Mouse (Mus musculus) embryonic facial prominence, embryonic 13.5 days (tissue): ENCODE measurements at regions not wholly inside any gene's neighbourhood (a gene's known extent, or its start where the extent isn't known, plus 50 kb on each side); places are given as distances from the start of the nearest gene placed in this dataset.
A peak's percentile ranks its signal among the peaks of the same experiment; 100 is the strongest.

Experiments used
- ATAC-seq: fragments of 200-750 bp; cut with Nextera tagmentation; 2 replicates; pipeline ENCODE4 v1.8.0; 2017; ENCODE audit warnings: low read depth; ENCODE audit not compliant: insufficient number of reproducible peaks, insufficient read depth, low FRiP score, low TSS enrichment
- H3K27ac ChIP-seq: fragments of 300-500 bp; sonication (generic); 2 replicates; pipeline ENCODE4 v1.5.1; 2015; ENCODE audit warnings: moderate library complexity, mild to moderate bottlenecking, inconsistent platforms
- H3K27me3 ChIP-seq: fragments of 300-500 bp; sonication (generic); 2 replicates; pipeline ENCODE4 v1.6.1; 2015; ENCODE audit warnings: mild to moderate bottlenecking, inconsistent platforms
- H3K36me3 ChIP-seq: fragments of 300-500 bp; sonication (generic); 2 replicates; pipeline ENCODE4 v1.6.1; 2015; ENCODE audit warnings: mild to moderate bottlenecking, inconsistent platforms
- H3K4me1 ChIP-seq: fragments of 300-500 bp; sonication (generic); 2 replicates; pipeline ENCODE4 v1.6.1; 2015; ENCODE audit warnings: inconsistent platforms
- H3K4me2 ChIP-seq: fragments of 300-500 bp; sonication (generic); 2 replicates; pipeline ENCODE4 v1.6.1; 2015; ENCODE audit warnings: moderate library complexity, mild to moderate bottlenecking, inconsistent platforms
- H3K4me3 ChIP-seq: fragments of 300-500 bp; sonication (generic); 2 replicates; pipeline ENCODE4 v1.5.1; 2015; ENCODE audit warnings: mild to moderate bottlenecking, inconsistent platforms
- H3K9ac ChIP-seq: fragments of 300-500 bp; sonication (generic); 2 replicates; pipeline ENCODE4 v1.6.1; 2015; ENCODE audit warnings: mild to moderate bottlenecking, inconsistent platforms
- H3K9me3 ChIP-seq: fragments of 300-500 bp; sonication (generic); 2 replicates; pipeline ENCODE4 v1.6.1; 2016; ENCODE audit warnings: inconsistent platforms
- WGBS: fragments of 180-500 bp; shearing (Covaris S2); methylation state at CpG from one replicate; pipeline ENCODE4 v1.1.7; 2015; ENCODE audit warnings: mixed read lengths; 5-methylcytosine and 5-hydroxymethylcytosine counted together

DNA sequence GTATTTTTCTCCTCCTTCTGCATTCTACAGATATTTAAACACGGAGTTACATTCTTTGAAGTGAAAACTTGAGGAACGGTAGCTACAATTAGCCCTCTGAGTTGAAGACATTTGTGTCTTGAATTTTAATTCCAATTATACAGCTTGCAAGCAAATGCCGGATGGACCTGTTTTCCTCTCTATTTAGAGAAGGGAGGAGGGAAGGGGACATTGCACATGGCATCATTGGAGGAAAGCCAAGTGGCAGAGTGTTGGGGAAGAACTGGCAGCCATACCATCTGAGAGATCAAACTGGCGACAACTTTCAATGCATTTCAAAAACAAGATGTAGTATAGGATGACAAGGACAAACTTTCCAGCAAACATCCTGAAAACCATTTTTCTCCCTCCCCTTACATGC is 493.4 kb downstream of the Cenpc1 start:
- no peak overlapping the region for H3K9ac ChIP-seq
- no peaks in the 10 kb centered on the region for H3K27me3 ChIP-seq
- no peak overlapping the region for H3K4me2 ChIP-seq
- H3K4me1 ChIP-seq: no peaks in the 10 kb centered on the region
- no peak overlapping the region for H3K4me3 ChIP-seq
- 60% methylated on average over 4 of the region's 4 CpGs for WGBS
- no peaks in the 10 kb centered on the region for H3K9me3 ChIP-seq
- no peak for ATAC-seq
- no peak overlapping the region for H3K27ac ChIP-seq
- no peaks in the 10 kb centered on the region for H3K36me3 ChIP-seq

DNA sequence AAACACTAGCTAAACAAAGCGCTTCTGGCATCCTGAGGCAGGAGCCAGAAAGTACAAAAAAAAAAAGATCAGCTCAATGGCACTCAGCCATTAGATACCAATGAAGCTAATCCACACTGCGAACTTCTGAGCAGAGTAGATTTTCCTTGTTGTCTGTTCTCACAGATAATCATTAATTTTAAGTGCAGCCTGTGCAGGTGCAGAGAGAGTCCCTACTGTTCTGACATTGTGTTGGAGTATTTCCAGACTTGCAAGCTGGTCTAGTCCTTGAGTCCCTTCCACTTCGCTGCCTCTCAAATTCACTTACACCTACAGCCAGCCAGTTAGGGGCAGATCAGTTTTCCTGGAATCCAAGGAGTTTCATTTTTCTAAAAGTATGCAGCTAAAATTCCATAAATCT is 494.0 kb downstream of the Cenpc1 start:
- no peak overlapping the region for H3K4me3 ChIP-seq
- WGBS: 70% methylated on average over 3 of the region's 3 CpGs
- H3K9me3 ChIP-seq: no peaks in the 10 kb centered on the region
- no peak overlapping the region for H3K27ac ChIP-seq
- ATAC-seq: no peak
- H3K27me3 ChIP-seq: no peaks in the 10 kb centered on the region
- H3K36me3 ChIP-seq: no peaks in the 10 kb centered on the region
- no peak overlapping the region for H3K9ac ChIP-seq
- H3K4me1 ChIP-seq: no peaks in the 10 kb centered on the region
- H3K4me2 ChIP-seq: no peak overlapping the region

DNA sequence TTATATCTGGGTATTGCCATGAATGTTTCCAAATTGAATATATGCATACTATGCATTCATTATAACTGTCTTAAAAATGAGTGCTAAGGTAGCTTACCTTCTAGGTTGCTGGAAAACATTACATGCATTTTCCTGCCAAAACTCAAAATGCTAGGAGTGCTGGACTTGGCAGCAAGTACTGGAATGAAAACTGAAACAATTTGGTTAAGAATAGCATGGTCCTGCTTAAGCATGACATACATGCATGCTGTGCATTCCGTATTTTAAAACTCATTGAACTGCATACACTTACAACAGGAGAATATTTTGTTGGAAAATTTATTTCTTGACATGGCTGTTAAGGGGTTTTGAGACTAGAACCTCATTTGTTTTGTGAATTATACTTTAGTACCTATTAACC is 529.1 kb downstream of the Cenpc1 start:
- no peak overlapping the region for H3K27ac ChIP-seq
- no peaks in the 10 kb centered on the region for H3K4me1 ChIP-seq
- 44% methylated on average over 1 of the region's 1 CpGs for WGBS
- no peak overlapping the region for H3K4me3 ChIP-seq
- no peaks in the 10 kb centered on the region for H3K36me3 ChIP-seq
- H3K9ac ChIP-seq: no peak overlapping the region
- H3K4me2 ChIP-seq: no peak overlapping the region
- no peaks in the 10 kb centered on the region for H3K27me3 ChIP-seq
- no peaks in the 10 kb centered on the region for H3K9me3 ChIP-seq
- peak; percentile 56; the same call in 1 of the 2 replicates for ATAC-seq

DNA sequence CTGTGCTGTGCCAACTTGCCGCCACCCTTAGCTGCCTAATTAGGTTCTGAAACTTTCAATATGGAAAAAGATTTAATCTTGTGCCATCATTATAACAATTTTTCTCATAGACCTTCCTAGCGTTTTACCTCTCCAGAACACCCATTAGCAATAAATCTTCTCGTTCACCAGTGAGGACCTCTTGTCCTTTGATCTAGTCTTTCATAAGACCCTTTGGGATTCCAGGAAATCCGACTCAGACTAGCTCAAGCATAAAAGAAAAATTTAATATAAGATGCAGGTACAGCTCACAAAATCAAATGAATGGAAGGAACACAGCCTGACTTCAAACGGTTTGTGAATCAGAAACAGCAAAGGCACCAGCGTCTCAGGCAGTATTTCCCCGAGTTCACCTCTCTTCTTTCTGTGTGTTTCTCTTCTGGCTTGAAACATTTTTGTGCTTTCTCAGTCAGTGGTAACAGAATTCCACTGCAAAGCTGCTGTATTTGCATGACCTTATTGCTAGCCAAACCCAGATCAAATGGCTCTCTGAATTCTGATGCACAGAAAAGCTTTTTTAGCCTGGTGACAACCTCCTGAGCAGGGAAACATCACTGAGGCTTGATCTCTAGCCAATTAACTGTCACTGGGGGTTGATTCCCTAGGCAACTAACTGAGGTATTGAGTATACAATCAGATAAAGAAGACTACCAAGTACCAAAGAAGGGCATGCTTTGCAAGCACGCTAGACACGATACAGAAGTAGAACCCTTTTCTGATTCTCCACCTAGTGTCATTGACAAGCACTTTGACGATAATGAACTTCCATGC is 539.8 kb downstream of the Cenpc1 start:
- 72% methylated on average over 10 of the region's 10 CpGs for WGBS
- Histone ChIP-seq H3K27me3 (no peaks in the 10 kb centered on the region), H3K4me3 (no peak overlapping the region), H3K27ac (no peak overlapping the region), H3K9ac (no peak overlapping the region), H3K4me2 (no peak overlapping the region), H3K36me3 (no peaks in the 10 kb centered on the region), H3K4me1 (no peaks in the 10 kb centered on the region), H3K9me3 (no peaks in the 10 kb centered on the region)
- ATAC-seq: no peak

DNA sequence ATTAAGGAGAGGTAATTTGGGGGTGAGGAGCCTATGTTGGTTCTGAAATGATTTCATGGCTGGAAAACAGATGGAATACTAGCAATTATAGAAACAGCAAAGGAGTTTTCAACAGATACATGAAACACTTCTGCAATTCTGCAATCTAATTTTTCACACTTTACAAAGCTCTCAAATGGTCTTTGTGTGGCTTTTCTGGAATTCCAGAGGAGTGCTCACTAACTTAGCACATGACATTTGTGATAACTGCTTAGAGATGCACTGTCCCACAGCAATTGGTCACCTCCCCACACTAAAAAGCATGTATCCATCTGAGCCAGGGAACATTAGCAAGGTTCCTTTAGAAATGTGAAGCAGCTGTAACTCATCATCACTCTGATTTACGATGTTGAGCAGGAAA is 560.1 kb downstream of the Cenpc1 start:
- no peak overlapping the region for H3K27ac ChIP-seq
- ATAC-seq: no peak
- H3K27me3 ChIP-seq: no peaks in the 10 kb centered on the region
- no peak overlapping the region for H3K4me3 ChIP-seq
- H3K4me1 ChIP-seq: no peaks in the 10 kb centered on the region
- no peak overlapping the region for H3K4me2 ChIP-seq
- 63% methylated on average over 1 of the region's 1 CpGs for WGBS
- H3K9me3 ChIP-seq: no peaks in the 10 kb centered on the region
- no peak overlapping the region for H3K9ac ChIP-seq
- H3K36me3 ChIP-seq: no peaks in the 10 kb centered on the region

DNA sequence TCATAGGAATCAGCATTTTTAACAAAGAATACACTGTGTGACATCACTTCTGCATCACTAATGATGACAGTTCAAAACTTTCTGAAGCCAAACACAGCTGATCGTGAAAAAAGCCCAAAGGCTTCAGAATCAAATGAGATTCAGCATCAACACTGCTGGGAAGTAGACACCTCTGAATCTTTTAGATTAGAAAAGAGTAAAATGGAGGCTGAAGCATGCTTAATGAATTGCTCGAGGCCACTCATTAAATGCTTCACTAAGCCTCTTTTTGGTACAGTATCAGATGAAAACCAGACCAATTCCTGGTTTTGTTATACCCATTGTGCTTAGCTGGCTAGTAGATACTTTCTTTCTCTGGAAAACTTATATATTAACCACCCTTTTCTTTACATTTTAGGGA is 568.1 kb downstream of the Cenpc1 start:
- Histone ChIP-seq H3K9ac (no peak overlapping the region), H3K36me3 (no peaks in the 10 kb centered on the region), H3K27ac (no peak overlapping the region), H3K9me3 (no peaks in the 10 kb centered on the region), H3K4me3 (no peak overlapping the region), H3K4me2 (no peak overlapping the region), H3K4me1 (no peaks in the 10 kb centered on the region), H3K27me3 (no peaks in the 10 kb centered on the region)
- ATAC-seq: no peak
- WGBS: 55% methylated on average over 2 of the region's 2 CpGs

DNA sequence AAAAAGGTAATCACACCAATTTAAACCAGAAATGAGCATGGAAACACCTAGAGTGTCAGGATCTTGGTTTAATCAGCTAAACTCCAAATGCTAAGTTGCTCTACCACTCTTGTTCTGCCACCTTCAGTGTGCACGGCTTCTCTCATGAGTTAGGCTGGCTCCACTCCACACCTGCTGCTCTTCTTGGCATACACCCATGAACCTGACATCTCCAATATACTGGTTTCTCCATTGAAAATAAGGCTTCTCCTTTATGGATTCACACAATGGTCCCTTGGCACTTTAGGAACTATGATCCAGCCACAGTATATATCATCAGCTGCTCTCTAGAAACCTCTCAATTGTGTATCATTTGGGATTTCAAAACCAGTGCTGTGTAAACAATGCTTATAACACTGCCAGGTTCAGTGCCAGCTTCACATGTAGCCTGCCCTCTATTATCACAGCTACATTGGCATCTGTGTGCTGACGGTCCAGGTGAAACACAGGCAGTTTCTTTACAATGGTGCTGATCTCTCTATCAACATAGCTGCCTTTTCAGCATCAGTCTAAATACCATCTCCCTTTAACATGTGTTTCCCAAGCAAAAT is 579.6 kb downstream of the Cenpc1 start:
- no peak overlapping the region for H3K9ac ChIP-seq
- H3K4me1 ChIP-seq: no peaks in the 10 kb centered on the region
- no peak overlapping the region for H3K27ac ChIP-seq
- H3K36me3 ChIP-seq: no peaks in the 10 kb centered on the region
- no peak for ATAC-seq
- no peaks in the 10 kb centered on the region for H3K27me3 ChIP-seq
- no peak overlapping the region for H3K4me2 ChIP-seq
- H3K9me3 ChIP-seq: no peaks in the 10 kb centered on the region
- H3K4me3 ChIP-seq: no peak overlapping the region
- WGBS: 84% methylated on average over 2 of the region's 2 CpGs

DNA sequence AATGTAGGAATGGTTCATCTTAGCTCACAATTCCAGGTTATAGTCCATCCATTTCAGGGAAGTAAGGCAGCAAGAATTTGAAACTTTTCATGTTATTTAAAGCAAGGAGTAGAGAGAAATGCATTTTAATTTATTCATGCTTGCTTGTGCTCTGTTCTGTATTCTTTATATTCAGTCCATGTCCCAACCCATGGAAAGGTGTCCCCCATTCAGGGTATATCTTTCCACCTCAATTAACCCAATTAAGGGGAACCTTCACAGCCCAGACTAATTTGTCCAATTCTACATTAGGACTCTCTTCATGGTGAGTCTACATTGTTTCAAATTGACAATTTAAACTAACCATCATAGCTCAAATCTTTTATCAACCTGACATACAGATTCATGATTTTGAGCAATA is 580.2 kb downstream of the Cenpc1 start:
- no peaks in the 10 kb centered on the region for H3K36me3 ChIP-seq
- H3K27ac ChIP-seq: no peak overlapping the region
- no peaks in the 10 kb centered on the region for H3K9me3 ChIP-seq
- H3K4me2 ChIP-seq: no peak overlapping the region
- no peaks in the 10 kb centered on the region for H3K27me3 ChIP-seq
- no peaks in the 10 kb centered on the region for H3K4me1 ChIP-seq
- ATAC-seq: no peak
- no peak overlapping the region for H3K4me3 ChIP-seq
- H3K9ac ChIP-seq: no peak overlapping the region

DNA sequence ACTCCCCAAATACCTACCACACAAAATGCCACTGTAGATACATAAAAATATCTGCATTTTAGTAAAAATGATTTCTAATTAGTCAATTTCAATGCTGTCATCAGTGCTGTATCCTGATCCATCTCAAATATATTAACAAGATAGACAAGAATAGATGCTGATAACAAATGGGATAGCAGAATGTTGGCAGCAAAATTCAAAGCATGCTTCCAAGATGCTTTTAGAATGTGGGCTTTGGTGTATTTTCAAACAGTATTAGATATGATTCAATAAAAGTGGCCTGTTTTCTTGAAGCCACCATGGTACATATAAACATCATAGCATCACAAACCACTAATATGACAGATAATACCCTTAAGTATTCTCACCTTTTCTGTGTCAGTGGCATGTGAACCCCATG is 597.6 kb downstream of the Cenpc1 start:
- no peaks in the 10 kb centered on the region for H3K9me3 ChIP-seq
- no peak for ATAC-seq
- H3K27me3 ChIP-seq: no peaks in the 10 kb centered on the region
- no peaks in the 10 kb centered on the region for H3K4me1 ChIP-seq
- H3K36me3 ChIP-seq: no peaks in the 10 kb centered on the region
- H3K27ac ChIP-seq: no peak overlapping the region
- no peak overlapping the region for H3K4me3 ChIP-seq
- no peak overlapping the region for H3K9ac ChIP-seq
- H3K4me2 ChIP-seq: no peak overlapping the region

DNA sequence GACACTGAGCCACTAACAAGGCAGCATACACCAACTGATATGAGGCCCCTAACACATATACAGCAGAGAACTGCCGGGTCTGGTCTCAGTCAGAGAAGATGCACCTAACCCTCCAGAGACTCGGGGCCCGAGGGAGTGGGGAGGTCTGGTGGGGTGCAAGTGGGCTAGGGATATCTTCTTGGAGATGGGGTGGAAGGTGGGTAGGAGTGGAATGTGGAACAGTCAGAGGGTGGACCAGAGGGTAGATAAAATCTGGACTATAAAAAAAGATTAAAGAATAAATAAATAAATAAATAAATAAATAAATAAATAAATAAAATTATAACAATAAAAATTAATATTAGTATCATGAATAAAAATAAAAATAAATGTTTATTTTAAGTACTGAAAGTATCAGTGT is 598.2 kb downstream of the Cenpc1 start:
- H3K27me3 ChIP-seq: no peaks in the 10 kb centered on the region
- no peaks in the 10 kb centered on the region for H3K36me3 ChIP-seq
- no peak for ATAC-seq
- H3K4me2 ChIP-seq: no peak overlapping the region
- WGBS: 89% methylated on average over 3 of the region's 3 CpGs
- no peak overlapping the region for H3K9ac ChIP-seq
- no peak overlapping the region for H3K4me3 ChIP-seq
- no peaks in the 10 kb centered on the region for H3K9me3 ChIP-seq
- H3K27ac ChIP-seq: no peak overlapping the region
- H3K4me1 ChIP-seq: no peaks in the 10 kb centered on the region
